Mouse (Mus musculus) megakaryocyte, embryonic 14.5 days (primary cell): ENCODE measurements around the gene Kif5a. TPM values are rescaled to one million over a fixed set of nuclear protein-coding genes. Genes with fewer than 3 reads are reported as not detected.

Source experiments
- H3K27me3 ChIP-seq: replicated peaks from 2 replicates; pipeline ENCODE3; 2012; ENCODE audit warnings: inconsistent platforms
- H3K36me3 ChIP-seq: replicated peaks from 2 replicates; pipeline ENCODE3; 2012; ENCODE audit warnings: low read length, inconsistent platforms, mixed read lengths
- H3K4me1 ChIP-seq: 2 replicates; pipeline ENCODE4 v1.6.1; 2012; ENCODE audit warnings: inconsistent platforms
- H3K4me3 ChIP-seq: replicated peaks from 2 replicates; pipeline ENCODE3; 2012; ENCODE audit warnings: moderate library complexity, mild to moderate bottlenecking, inconsistent platforms
- H3K9me3 ChIP-seq: 2 replicates; pipeline ENCODE4 v1.6.1; 2012; ENCODE audit warnings: inconsistent platforms
- FLI1 ChIP-seq: IDR thresholded peaks from 2 replicates; pipeline ENCODE4 v1.6.1; 2012; ENCODE audit warnings: low read length, inconsistent platforms, mixed read lengths
- GATA1 ChIP-seq: IDR thresholded peaks from 3 replicates; pipeline ENCODE4 v1.6.1; 2012; ENCODE audit warnings: mixed read lengths, low read length, inconsistent platforms, borderline replicate concordance
- polyA plus RNA-seq: library from polyadenylated mRNA; stranded (reverse); fragments of >175 nt; gene quantifications from 2 replicates; pipeline ENCODE4 v1.2.3, GENCODE M21; 2012; ENCODE audit warnings: low replicate concordance; ENCODE audit not compliant: insufficient read depth

Gene Kif5a
- polyA plus RNA-seq, 1 experiment = 6.6 TPM

- peaks cover 11% of the 10 kb centered on the region for H3K9me3 ChIP-seq
- TF ChIP-seq GATA1 = no peak
- TF ChIP-seq FLI1 = no peak
- H3K36me3 ChIP-seq = peaks cover 25% of the 10 kb centered on the region
- H3K27me3 ChIP-seq = peaks cover 70% of the 10 kb centered on the region
- H3K4me3 ChIP-seq = peak overlapping the region; percentile 90
- peaks cover 28% of the 10 kb centered on the region for H3K4me1 ChIP-seq
These were observed 74.6 kb downstream of the Kif5a start for GRCm38 (mm10) chr10:127188465-127189115.

DNA sequence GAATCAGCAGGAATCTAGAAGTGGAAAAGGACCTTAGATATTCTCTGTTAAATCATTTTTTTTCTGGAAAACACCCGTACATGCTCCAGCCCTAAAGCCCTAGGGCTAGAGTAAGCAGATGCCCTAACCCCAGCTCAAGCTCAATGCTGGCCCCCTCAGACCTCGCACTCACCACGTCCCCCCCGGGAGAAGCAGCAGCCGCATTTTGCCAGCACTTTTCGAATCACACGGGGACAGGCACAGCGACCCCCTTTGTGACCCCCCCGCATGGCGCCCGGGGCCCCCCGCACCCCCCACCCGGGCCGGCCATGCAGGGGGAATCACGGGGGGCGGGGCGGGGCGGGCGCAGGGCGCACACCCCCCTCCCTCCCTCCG lies 75.1 kb downstream of the Kif5a start:
- Histone ChIP-seq H3K9me3 (peaks cover 11% of the 10 kb centered on the region), H3K4me1 (peaks cover 33% of the 10 kb centered on the region), H3K27me3 (peaks cover 76% of the 10 kb centered on the region), H3K36me3 (peaks cover 22% of the 10 kb centered on the region), H3K4me3 (peak overlapping the region; percentile 90)
- TF ChIP-seq GATA1 (no peak), FLI1 (no peak)

DNA sequence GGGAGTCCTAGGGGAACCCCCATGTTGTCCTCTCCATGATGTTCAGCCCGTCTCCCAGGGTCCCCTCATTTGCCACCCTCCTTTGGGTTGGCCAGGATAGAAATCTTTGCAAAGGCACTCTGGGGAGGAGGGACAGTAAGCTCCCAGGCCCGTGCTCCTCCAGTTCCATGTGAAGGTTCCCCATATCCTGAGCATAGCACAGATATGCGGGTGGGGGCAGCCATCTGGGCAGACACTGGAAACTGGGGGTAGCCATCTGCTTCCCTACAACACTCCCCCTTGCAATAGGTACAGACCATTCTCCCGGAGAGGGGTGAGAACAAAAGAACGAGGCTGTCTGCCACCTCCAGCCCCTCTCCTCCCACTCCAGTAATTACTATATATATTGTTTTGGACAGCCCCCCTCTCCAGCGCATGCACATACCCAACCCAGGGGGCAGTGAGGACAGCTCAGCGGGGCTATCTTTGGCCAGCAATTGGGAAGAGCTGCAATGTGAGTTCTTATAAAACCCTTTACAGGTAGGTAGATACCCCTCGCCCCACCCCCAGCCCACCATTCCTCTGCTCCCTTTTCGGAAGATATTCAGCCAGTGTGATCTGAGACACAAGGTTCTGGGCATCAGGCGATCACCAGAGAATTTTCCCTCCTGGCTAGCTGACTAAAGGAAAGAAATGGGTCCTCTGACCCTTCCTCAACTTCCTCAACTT lies 75.6 kb downstream of the Kif5a start:
- Histone ChIP-seq H3K4me3 (no peak overlapping the region), H3K9me3 (peaks cover 11% of the 10 kb centered on the region), H3K4me1 (peaks cover 34% of the 10 kb centered on the region), H3K27me3 (peaks cover 81% of the 10 kb centered on the region), H3K36me3 (peaks cover 16% of the 10 kb centered on the region)
- TF ChIP-seq GATA1 (no peak), FLI1 (no peak)

- peaks cover 11% of the 10 kb centered on the region for H3K9me3 ChIP-seq
- no peak overlapping the region for H3K4me3 ChIP-seq
- TF ChIP-seq GATA1 (no peak), FLI1 (no peak)
- H3K4me1 ChIP-seq = peaks cover 32% of the 10 kb centered on the region
- H3K36me3 ChIP-seq = peaks cover 11% of the 10 kb centered on the region
- peaks cover 89% of the 10 kb centered on the region for H3K27me3 ChIP-seq
These were observed 76.7 kb downstream of the Kif5a start for GRCm38 (mm10) chr10:127186451-127186850.

DNA sequence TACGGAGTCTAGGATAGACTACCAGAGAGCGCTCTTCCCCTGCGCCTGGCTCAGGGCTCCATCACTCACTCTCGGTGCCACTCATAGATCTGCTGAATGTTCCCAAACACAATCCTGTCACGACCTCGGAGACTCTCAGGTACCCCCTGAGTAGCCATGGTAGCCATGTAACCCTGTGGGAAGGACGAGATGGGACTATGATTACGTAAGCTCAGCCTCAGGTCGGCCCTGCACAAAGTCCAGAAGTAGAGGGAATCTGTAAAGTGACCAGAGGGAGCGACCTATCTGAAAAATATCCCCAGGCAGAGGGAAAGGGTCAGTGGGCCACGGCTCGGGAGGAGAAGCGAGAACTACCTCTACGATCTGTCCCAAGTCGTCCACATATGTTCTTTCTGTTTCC lies 77.6 kb downstream of the Kif5a start:
- H3K4me3 ChIP-seq = no peak overlapping the region
- H3K9me3 ChIP-seq = peaks cover 11% of the 10 kb centered on the region
- H3K4me1 ChIP-seq = peaks cover 36% of the 10 kb centered on the region
- TF ChIP-seq FLI1 = no peak
- TF ChIP-seq GATA1 = no peak
- peaks cover 97% of the 10 kb centered on the region for H3K27me3 ChIP-seq
- peaks cover 2% of the 10 kb centered on the region for H3K36me3 ChIP-seq

- Histone ChIP-seq H3K4me3 (no peak overlapping the region), H3K36me3 (no peaks in the 10 kb centered on the region), H3K4me1 (peaks cover 40% of the 10 kb centered on the region), H3K27me3 (peaks cover 98% of the 10 kb centered on the region), H3K9me3 (peaks cover 11% of the 10 kb centered on the region)
- TF ChIP-seq GATA1 (no peak), FLI1 (no peak)
These were observed 78.0 kb downstream of the Kif5a start for GRCm38 (mm10) chr10:127185101-127185500.

- Histone ChIP-seq H3K36me3 (no peaks in the 10 kb centered on the region), H3K4me3 (no peak overlapping the region), H3K27me3 (peaks cover 98% of the 10 kb centered on the region)
These were observed 79.4 kb downstream of the Kif5a start for GRCm38 (mm10) chr10:127183759-127184158.

GRCm38 (mm10) chr10:127182624-127183023 lies 80.5 kb downstream of the Kif5a start:
- TF ChIP-seq GATA1 = no peak
- no peak for TF ChIP-seq FLI1
- Histone ChIP-seq H3K4me1 (peaks cover 49% of the 10 kb centered on the region), H3K9me3 (peaks cover 11% of the 10 kb centered on the region), H3K36me3 (no peaks in the 10 kb centered on the region), H3K27me3 (peaks cover 98% of the 10 kb centered on the region), H3K4me3 (no peak overlapping the region)

More at GRCm38 (mm10) chr10:127183759-127184158, 79.4 kb downstream of the Kif5a start:
- H3K4me1 ChIP-seq = peaks cover 46% of the 10 kb centered on the region
- TF ChIP-seq GATA1 (no peak), FLI1 (no peak)
- peaks cover 11% of the 10 kb centered on the region for H3K9me3 ChIP-seq

- Histone ChIP-seq H3K4me1 (peaks cover 60% of the 10 kb centered on the region), H3K9me3 (peaks cover 2% of the 10 kb centered on the region), H3K36me3 (no peaks in the 10 kb centered on the region), H3K27me3 (peaks cover 96% of the 10 kb centered on the region), H3K4me3 (no peak overlapping the region)
- no peak for TF ChIP-seq FLI1
- TF ChIP-seq GATA1 = no peak
These were observed 81.6 kb downstream of the Kif5a start for GRCm38 (mm10) chr10:127181566-127181965.

GRCm38 (mm10) chr10:127180695-127181047 lies 82.5 kb downstream of the Kif5a start:
- H3K36me3 ChIP-seq = no peaks in the 10 kb centered on the region
- H3K4me1 ChIP-seq = peaks cover 67% of the 10 kb centered on the region
- H3K27me3 ChIP-seq = peaks cover 97% of the 10 kb centered on the region
- H3K9me3 ChIP-seq = no peaks in the 10 kb centered on the region
- no peak for TF ChIP-seq FLI1
- TF ChIP-seq GATA1 = no peak
- H3K4me3 ChIP-seq = no peak overlapping the region
